Mouse (Mus musculus) spleen, postnatal 0 days (tissue): Measurements from ENCODE around the gene Slc2a8. TPM values are rescaled to one million over a fixed set of nuclear protein-coding genes. Genes with fewer than 3 reads are reported as not detected.

Source experiments
- polyA plus RNA-seq: library from polyadenylated mRNA; unstranded; fragments of >200 nt; fragmentation: Nextera tagmentation; extraction: Ambion mirVana; gene quantifications from 2 replicates; pipeline ENCODE4 v1.2.1, GENCODE M21; 2015

Gene Slc2a8
- 15.5 and 17.9 TPM in 2 replicates for polyA plus RNA-seq

DNA sequence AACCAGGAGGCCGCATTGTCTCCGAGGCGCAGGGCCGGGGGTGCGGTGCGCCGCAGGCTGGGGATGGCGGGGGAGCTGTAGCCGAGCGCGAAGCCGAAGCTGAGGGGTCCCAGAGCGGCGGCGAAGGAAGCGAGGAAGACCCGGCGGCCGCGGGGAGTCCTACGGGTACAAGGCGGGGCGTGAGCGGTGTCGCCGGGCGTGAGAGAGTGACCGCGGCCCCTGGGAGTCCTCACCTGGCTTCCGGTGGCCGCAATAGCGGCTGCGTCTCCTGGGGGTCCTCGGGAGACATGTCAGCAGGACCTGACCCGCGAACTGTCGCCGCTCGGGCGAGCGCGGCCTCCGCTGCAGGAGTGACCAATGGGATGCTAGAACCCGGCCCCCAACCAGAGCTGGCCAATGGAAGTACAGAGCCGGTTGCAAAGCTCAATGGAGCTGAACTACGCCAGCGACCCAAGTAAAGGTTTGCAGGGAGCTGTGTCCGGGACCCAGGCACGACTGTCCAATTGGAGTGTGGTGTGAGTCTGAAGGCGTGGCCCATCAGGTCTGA lies at the start of gene Slc2a8:
Gene Slc2a8, minus strand, starts transcription at position 359 of the 547 bp plus-strand sequence.

GRCm38 (mm10) chr2:32961192-32961995 lies 20.5 kb downstream of the Slc2a8 start, which contains the start of the genes Rpl12 and Lrsam1:
Gene Rpl12, plus strand, starts transcription at chr2:32961559.
Gene Lrsam1, minus strand, starts transcription at chr2:32961614.

Other genes starting within 250 kb of the Slc2a8 start
- 0.41 TPM in 1 of 2 replicates, not detected in the other for gene 6330409D20Rik, start 241.1 kb downstream of the Slc2a8 start, polyA plus RNA-seq
- gene Tor2a, start 224.8 kb downstream of the Slc2a8 start, polyA plus RNA-seq = 23.5 and 29.9 TPM in 2 replicates
- 0.05 and 0.17 TPM in 2 replicates for gene Ttc16, start 206.4 kb downstream of the Slc2a8 start, polyA plus RNA-seq
- 2.4 and 3.0 TPM in 2 replicates for gene Ptrh1, start 206.3 kb downstream of the Slc2a8 start, polyA plus RNA-seq
- gene Cfap157, start 197.7 kb downstream of the Slc2a8 start, polyA plus RNA-seq = 0.12 and 0.37 TPM in 2 replicates
- gene Stxbp1, start 134.8 kb downstream of the Slc2a8 start, polyA plus RNA-seq = 5.5 and 6.8 TPM in 2 replicates
- gene Fam129b, start 106.0 kb downstream of the Slc2a8 start, polyA plus RNA-seq = 12.4 and 16.1 TPM in 2 replicates
- 200 and 203 TPM in 2 replicates for gene Rpl12, start 20.5 kb downstream of the Slc2a8 start, polyA plus RNA-seq
- 2.7 TPM in 2 replicates for gene Lrsam1, start 20.5 kb downstream of the Slc2a8 start, polyA plus RNA-seq
- 5.0 and 6.6 TPM in 2 replicates for gene Garnl3, start 149.6 kb upstream of the Slc2a8 start, polyA plus RNA-seq
- 15.5 and 23.1 TPM in 2 replicates for gene Angptl2, start 234.0 kb upstream of the Slc2a8 start, polyA plus RNA-seq